Mouse (Mus musculus): ENCODE measurements around the gene Nisch. TPM values are rescaled to one million over a fixed set of nuclear protein-coding genes. Genes with fewer than 3 reads are reported as not detected.

Gene Nisch
- polyA plus RNA-seq (2012; ENCODE audit: insufficient read depth, insufficient read length, missing spikeins) = 366 and 398 TPM in 2 replicates

DNA sequence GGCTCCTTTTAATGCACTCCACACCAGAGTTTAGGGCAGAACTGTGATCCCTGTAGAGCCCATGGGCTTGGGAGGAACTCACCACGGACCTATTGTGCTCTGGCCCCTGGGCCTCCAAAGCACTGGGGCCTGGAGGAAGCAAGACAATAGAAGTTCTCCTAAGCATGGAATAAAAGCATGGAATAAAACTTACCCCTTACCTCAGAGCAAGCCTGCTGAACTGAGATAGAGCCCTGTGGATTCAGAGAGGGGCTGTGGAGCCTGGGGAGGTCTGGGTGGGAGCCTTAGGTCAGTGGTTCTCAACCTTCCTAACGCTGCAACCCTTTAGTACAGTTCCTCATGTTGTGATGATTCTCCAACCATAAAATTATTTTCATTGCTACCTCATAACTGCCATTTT is at the start of gene Nisch:
TSS of gene Nisch (minus strand) at position 101 of the 400 bp plus-strand sequence.
- Histone ChIP-seq H3K4me3 (ENCODE audit: insufficient read depth, low read length) (no peak within 1 kb of the TSS), H3K27ac (ENCODE audit: insufficient read depth, low read depth, low read length) (no peak within 1 kb of the TSS), H3K4me1 (ENCODE audit: control insufficient read depth, insufficient read depth, low read length) (no peaks in the 10 kb centered on the region)
- no peak for TF ChIP-seq CTCF (IDR thresholded peaks at IDR 0.05; ENCODE audit: low read depth, low read length)
- no peak for TF ChIP-seq POLR2A (IDR thresholded peaks at IDR 0.05; ENCODE audit: borderline replicate concordance, low read depth, low read length)

DNA sequence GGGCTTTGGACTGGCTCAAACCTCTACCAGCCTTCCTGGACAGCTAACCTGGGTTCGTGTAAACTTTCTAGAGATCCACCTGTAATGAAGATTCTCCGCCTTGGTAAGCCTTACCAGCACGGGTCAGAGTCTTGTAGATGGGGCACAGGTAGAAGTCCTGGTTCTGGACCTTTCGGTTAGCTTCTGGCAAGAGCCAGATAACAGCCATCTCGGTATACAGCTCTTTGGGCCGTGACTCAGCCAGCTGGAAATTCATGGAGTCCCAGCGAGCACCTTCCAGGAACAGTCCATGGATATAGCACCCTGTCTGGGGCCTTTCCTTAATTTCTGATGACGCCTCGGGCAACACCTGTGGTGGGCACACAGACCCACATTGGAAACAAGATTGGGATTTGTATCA is 44.2 kb upstream of the Nisch start:
- Histone ChIP-seq H3K4me1 (ENCODE audit: control insufficient read depth, insufficient read depth, low read length) (no peaks in the 10 kb centered on the region), H3K27ac (ENCODE audit: insufficient read depth, low read depth, low read length) (no peak overlapping the region), H3K4me3 (ENCODE audit: insufficient read depth, low read length) (no peak overlapping the region)
- TF ChIP-seq CTCF (IDR thresholded peaks at IDR 0.05; ENCODE audit: low read depth, low read length) (no peak), POLR2A (IDR thresholded peaks at IDR 0.05; ENCODE audit: borderline replicate concordance, low read depth, low read length) (no peak)

DNA sequence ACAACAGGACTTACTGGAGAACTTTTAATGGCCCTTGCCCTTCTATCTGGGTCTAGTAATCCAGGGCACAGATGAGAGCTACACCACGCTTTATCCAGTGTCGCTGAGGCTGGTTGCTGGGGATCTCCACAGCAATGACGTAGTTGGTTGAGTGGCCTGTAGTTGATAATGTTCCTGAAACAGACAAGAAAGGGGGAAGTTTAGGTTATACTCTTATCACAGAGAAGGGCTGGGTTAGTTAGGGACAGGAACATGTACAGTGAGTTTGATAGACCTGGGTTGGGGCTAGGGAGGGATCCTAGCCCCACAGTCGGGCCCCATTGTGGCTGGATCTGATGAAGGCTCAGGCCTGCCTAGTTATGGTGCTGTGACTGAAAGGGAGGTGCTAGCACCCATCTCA is 43.6 kb upstream of the Nisch start:
- H3K27ac ChIP-seq (ENCODE audit: insufficient read depth, low read depth, low read length) = no peak overlapping the region
- no peaks in the 10 kb centered on the region for H3K4me1 ChIP-seq (ENCODE audit: control insufficient read depth, insufficient read depth, low read length)
- H3K4me3 ChIP-seq (ENCODE audit: insufficient read depth, low read length) = no peak overlapping the region
- TF ChIP-seq CTCF (IDR thresholded peaks at IDR 0.05; ENCODE audit: low read depth, low read length) (no peak), POLR2A (IDR thresholded peaks at IDR 0.05; ENCODE audit: borderline replicate concordance, low read depth, low read length) (no peak)

DNA sequence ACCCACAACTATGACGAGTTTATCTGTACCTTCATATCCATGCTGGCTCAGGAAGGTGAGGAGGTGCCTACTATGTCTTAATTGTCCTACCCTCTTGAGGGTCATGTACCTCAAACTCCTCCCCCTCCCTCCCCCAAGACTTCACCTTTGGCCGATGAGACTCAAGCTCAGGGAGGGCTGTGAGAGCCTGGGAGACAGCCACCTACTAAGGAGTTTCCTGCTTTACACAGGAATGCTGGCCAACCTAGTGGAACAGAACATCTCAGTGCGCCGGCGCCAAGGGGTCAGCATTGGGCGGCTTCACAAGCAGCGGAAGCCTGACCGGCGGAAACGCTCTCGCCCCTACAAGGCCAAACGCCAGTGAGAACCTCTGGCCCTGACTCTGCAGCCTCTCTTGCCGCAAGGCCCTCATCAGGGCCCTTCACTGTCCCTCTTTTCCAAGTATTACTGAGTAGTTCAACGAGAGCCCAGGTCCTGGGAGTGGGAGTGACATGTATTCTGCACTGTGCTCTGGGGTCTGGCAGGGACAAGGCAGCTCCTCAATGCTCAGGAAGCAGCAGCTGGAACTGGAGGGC is 41.8 kb upstream of the Nisch start:
- TF ChIP-seq POLR2A (IDR thresholded peaks at IDR 0.05; ENCODE audit: borderline replicate concordance, low read depth, low read length) = no peak
- no peak for TF ChIP-seq CTCF (IDR thresholded peaks at IDR 0.05; ENCODE audit: low read depth, low read length)
- no peak overlapping the region for H3K4me3 ChIP-seq (ENCODE audit: insufficient read depth, low read length)
- H3K4me1 ChIP-seq (ENCODE audit: control insufficient read depth, insufficient read depth, low read length) = no peaks in the 10 kb centered on the region
- H3K27ac ChIP-seq (ENCODE audit: insufficient read depth, low read depth, low read length) = no peak overlapping the region

DNA sequence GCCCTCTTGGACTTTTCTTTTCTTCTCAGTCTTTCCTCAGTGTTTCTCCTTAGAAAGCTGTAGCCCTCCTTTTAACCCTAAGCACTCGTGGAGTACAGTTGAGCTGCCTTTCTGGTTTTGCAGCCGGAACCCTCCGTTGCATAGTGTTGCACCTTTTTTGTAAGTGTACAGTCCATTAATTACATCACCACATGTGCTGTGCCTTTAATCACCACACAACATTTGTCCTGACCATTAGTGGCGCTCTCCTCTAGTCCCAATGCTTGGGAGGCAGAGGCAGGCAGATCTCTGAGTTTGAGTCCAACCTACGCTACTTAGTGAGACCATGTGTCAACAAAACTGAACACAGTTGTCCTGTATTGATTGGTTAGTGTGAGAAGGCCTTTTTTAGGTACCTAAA is 35.3 kb upstream of the Nisch start:
- no peak overlapping the region for H3K27ac ChIP-seq (ENCODE audit: insufficient read depth, low read depth, low read length)
- TF ChIP-seq CTCF (IDR thresholded peaks at IDR 0.05; ENCODE audit: low read depth, low read length) (no peak), POLR2A (IDR thresholded peaks at IDR 0.05; ENCODE audit: borderline replicate concordance, low read depth, low read length) (no peak)
- peak overlapping the region; percentile 91 for H3K4me3 ChIP-seq (ENCODE audit: insufficient read depth, low read length)
- peaks cover 8% of the 10 kb centered on the region for H3K4me1 ChIP-seq (ENCODE audit: control insufficient read depth, insufficient read depth, low read length)

DNA sequence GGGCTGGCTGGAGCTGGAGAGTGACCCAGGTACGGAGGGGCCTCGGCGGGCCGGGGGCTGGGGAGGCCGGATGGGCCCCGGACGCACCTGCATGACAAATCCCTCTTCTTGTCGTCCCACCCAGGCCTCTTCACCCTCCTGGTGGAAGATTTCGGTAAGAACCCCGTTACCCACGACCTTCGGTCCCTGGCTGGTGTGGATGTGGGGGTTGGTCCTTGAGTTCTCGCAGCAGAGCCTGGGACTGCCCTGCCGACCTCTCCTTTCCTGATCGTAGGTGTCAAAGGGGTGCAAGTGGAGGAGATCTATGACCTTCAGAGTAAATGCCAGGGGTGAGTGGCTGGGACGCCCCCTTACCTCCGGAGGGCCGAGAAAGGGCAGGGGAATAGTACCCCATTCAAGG is 34.9 kb upstream of the Nisch start:
- no peak for TF ChIP-seq CTCF (IDR thresholded peaks at IDR 0.05; ENCODE audit: low read depth, low read length)
- no peak for TF ChIP-seq POLR2A (IDR thresholded peaks at IDR 0.05; ENCODE audit: borderline replicate concordance, low read depth, low read length)
- peak overlapping the region; percentile 91 for H3K4me3 ChIP-seq (ENCODE audit: insufficient read depth, low read length)
- H3K27ac ChIP-seq (ENCODE audit: insufficient read depth, low read depth, low read length) = no peak overlapping the region; the same call in 1 of the 2 replicates
- peaks cover 8% of the 10 kb centered on the region for H3K4me1 ChIP-seq (ENCODE audit: control insufficient read depth, insufficient read depth, low read length)

DNA sequence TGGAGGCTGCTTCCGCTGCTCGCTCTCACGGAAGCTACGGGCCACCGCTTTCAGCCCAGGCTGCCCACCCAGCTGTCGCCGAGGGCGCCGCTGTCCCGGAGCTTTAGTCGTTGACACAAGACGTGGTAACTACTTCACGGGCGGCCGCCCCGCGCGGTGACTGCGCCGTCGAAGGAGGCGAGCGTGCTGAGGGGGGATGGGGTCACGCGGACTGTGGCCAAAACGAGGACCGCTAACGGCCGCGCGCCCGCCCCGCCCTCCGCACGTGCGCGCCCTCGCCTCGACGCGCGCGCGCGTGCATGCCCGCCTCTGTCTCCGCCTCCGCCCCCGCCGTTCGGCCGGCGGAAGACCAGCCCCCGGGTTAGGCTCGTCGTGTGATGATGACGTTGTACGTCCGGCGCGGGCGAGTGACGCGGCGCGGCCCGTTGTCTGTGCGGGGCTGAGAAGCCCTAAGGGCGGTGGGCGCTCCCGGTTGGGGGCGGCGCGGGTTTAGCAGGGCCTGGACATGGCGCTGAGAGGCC is 34.4 kb upstream of the Nisch start, which contains the start of the genes Phf7 and Bap1:
TSS of gene Phf7 (minus strand) at position 234 of the 521 bp plus-strand sequence.
TSS of gene Bap1 (plus strand) at position 367 of the 521 bp plus-strand sequence.
- H3K27ac ChIP-seq (ENCODE audit: insufficient read depth, low read depth, low read length) = peak within 1 kb of the TSS; percentile 94
- H3K4me1 ChIP-seq (ENCODE audit: control insufficient read depth, insufficient read depth, low read length) = peaks cover 8% of the 10 kb centered on the region
- peak within 1 kb of the TSS; percentile 91 for H3K4me3 ChIP-seq (ENCODE audit: insufficient read depth, low read length)
- no peak for TF ChIP-seq POLR2A (IDR thresholded peaks at IDR 0.05; ENCODE audit: borderline replicate concordance, low read depth, low read length)
- TF ChIP-seq CTCF (IDR thresholded peaks at IDR 0.05; ENCODE audit: low read depth, low read length) = no peak

DNA sequence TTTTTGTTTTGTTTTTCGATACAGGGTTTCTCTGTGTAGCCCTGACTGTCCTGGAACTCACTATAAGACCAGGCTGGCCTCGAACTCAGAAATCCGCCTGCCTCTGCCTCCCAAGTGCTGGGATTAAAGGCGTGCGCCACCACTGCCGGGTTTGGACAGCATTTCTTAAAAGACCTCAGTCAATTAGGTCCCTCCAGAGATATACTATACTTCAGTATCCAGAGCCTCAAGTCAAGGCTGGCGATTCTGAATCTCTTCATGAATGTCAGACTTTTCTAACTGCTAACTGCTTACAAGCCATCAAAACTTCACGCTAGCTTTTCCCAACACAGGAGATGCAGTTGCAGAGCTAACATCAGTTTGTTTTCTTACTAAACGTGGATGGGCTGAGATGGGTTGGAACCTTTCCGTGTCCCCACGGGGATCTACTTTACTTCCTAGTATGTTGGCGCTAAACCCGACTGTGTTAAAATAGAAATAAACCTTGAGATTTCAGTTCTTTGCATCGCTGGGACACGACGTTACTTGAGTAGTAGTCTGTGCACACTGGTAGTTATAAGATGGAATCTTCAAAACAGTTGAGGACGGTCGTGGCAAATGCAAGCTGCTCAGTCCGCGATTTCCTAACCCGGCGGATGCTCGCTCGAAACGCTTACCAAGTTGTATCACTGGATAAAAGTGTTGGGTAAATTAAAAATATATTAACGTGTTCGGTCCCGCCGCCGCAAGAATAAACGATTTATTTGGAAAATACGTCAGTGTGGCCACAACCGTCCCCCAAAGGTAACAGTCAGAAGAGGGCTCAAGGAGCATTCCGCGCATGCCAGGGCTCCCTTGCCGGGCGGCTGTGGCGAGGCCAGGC is 33.7 kb upstream of the Nisch start:
- H3K4me1 ChIP-seq (ENCODE audit: control insufficient read depth, insufficient read depth, low read length) = peaks cover 8% of the 10 kb centered on the region
- TF ChIP-seq CTCF (IDR thresholded peaks at IDR 0.05; ENCODE audit: low read depth, low read length) (no peak), POLR2A (IDR thresholded peaks at IDR 0.05; ENCODE audit: borderline replicate concordance, low read depth, low read length) (no peak)
- H3K4me3 ChIP-seq (ENCODE audit: insufficient read depth, low read length) = peak overlapping the region; percentile 91
- peak overlapping the region; percentile 94 for H3K27ac ChIP-seq (ENCODE audit: insufficient read depth, low read depth, low read length)

DNA sequence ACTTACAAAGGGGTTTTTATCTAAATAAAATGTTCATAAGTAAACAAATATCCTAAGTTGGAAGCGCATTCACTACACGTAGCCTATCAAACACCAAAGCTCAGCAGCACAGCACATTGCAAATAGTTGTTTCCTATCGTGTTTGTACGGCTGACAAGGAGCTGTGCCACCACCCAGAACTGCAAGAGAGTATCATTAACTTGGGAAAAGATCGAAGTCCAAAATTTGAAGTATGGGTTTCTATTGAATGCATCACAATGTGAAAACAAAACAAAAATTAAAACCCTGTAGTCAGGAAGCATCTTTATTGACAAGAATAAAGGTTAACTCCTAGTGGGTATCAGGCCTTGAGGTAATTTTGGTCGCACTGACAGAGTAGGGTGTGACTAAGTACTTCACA is 31.6 kb upstream of the Nisch start:
- TF ChIP-seq POLR2A (IDR thresholded peaks at IDR 0.05; ENCODE audit: borderline replicate concordance, low read depth, low read length) (no peak), CTCF (IDR thresholded peaks at IDR 0.05; ENCODE audit: low read depth, low read length) (no peak)
- H3K4me3 ChIP-seq (ENCODE audit: insufficient read depth, low read length) = no peak overlapping the region

DNA sequence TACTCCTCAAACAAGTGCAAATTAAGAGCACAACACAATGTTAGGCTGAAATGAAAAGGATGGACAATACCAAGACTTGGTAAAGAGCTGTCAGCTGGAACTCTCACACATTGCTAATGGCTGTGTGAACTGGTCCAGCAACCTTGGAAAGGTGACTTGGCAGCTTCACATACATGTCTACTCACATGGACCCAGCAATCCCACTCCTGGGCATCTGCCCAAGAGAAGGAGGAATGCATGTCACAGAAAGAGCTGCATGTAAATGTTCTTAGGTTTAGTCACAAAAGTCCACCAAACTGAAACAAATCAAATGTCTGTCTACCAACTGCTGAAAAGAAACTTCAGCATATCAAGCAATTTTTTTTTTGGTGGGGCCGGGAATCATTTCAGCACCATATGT is 29.2 kb upstream of the Nisch start:
- no peak overlapping the region for H3K4me3 ChIP-seq (ENCODE audit: insufficient read depth, low read length)
- H3K4me1 ChIP-seq (ENCODE audit: control insufficient read depth, insufficient read depth, low read length) = peaks cover 3% of the 10 kb centered on the region
- H3K27ac ChIP-seq (ENCODE audit: insufficient read depth, low read depth, low read length) = no peak overlapping the region
- TF ChIP-seq POLR2A (IDR thresholded peaks at IDR 0.05; ENCODE audit: borderline replicate concordance, low read depth, low read length) = no peak
- TF ChIP-seq CTCF (IDR thresholded peaks at IDR 0.05; ENCODE audit: low read depth, low read length) = no peak

More for the DNA sequence above, 31.6 kb upstream of the Nisch start:
- H3K4me1 ChIP-seq (ENCODE audit: control insufficient read depth, insufficient read depth, low read length) = peaks cover 11% of the 10 kb centered on the region
- no peak overlapping the region for H3K27ac ChIP-seq (ENCODE audit: insufficient read depth, low read depth, low read length)
